Mouse (Mus musculus) spleen, adult 18-20 months (tissue): ENCODE measurements at regions not wholly inside any gene's neighbourhood (a gene's known extent, or its start where the extent isn't known, plus 50 kb on each side); places are given as distances from the start of the nearest gene placed in this dataset.

ENCODE experiments used
- DNase-seq, 2 experiments: peaks; one replicate each; pipeline ENCODE4 v3.0.0; 2022; ENCODE audit warnings: mixed read lengths in 2 of 2

GRCm38 (mm10) chr8:34485346-34485745 lies 373.8 kb upstream of the Gm10131 start:
- no peak for DNase-seq

GRCm38 (mm10) chr8:34484551-34485335 lies 373.2 kb upstream of the Gm10131 start:
- DNase-seq: peak in 1 of 2 experiments; percentile 37

DNA sequence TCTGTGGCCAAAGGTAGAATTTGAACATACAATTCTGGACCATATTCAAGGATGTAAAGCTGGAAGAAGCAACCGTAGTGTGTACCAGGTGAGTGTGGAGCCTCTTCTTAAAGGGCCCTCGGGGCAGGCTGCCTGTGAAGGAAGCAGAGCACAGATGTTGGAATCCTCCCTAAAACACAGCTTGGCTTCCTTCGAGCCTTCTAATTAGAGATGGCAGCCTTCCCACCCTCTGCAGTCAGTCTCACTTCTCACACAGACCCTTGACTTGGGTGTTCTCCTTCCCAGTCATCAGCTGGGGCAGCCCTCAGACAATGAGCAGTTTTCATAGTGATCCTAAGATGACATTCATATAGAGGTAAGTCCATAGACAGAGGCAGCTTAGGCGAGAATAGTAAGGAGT lies 371.7 kb upstream of the Gm10131 start:
- no peak for DNase-seq

DNA sequence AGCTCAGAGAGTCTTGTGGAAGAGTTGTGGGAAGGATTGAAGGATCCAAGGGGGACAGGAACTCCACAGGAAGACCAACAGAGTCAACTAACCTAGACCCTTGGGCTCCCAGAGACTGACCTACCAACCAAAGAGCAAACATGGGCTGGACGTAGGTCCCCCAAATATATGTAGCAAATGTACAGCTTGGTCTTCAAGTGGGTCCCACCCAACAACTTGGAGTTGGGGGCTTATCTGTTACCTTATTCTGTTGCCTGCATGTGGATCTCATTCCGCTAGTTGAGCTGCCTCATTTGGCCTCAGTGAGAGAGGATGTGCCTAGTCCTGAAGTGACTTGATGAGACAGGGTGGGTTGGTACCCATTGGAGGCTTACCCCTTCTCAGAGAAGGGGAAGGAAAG lies 371.1 kb upstream of the Gm10131 start:
- no peak for DNase-seq

DNA sequence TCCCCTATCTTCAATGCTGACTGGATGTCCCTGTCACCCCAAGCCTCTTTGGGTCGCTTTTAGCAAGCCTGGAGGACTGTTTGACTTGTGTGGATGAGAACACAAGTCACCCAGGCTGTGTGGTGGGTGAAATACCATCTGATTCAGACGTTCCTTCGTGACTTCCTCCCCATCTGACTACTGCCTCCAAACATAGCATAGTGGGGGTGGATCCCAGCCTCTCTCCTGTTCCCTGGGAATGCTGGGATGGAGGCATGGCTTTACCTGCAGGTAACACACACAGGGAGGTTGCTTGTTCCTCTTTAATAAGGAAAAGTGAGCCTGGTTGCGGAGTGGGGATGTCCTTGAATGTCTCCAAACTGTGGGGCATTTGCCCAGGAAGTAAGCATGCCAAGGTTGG lies 369.0 kb upstream of the Gm10131 start:
- DNase-seq: no peak

DNA sequence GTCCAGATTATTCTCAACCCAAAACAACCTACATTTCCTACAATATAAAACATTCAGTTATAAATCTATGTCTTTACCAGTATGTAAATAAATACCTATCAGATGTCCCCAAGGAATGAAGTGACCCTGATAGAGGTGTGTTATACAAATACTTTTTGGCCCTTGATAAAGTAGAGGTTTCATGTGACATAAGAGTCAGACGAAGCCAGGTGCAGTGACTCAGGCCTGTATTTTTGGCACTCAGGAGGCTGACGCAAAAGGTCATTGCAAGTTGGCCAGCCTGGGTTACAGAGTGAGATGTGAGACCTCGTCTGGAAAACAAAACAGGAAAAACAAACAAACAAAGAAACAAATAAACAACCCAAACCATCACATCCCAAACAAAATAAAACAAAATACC lies 367.4 kb upstream of the Gm10131 start:
- DNase-seq: no peak

GRCm38 (mm10) chr8:34478465-34478864 lies 366.9 kb upstream of the Gm10131 start:
- DNase-seq: no peak

DNA sequence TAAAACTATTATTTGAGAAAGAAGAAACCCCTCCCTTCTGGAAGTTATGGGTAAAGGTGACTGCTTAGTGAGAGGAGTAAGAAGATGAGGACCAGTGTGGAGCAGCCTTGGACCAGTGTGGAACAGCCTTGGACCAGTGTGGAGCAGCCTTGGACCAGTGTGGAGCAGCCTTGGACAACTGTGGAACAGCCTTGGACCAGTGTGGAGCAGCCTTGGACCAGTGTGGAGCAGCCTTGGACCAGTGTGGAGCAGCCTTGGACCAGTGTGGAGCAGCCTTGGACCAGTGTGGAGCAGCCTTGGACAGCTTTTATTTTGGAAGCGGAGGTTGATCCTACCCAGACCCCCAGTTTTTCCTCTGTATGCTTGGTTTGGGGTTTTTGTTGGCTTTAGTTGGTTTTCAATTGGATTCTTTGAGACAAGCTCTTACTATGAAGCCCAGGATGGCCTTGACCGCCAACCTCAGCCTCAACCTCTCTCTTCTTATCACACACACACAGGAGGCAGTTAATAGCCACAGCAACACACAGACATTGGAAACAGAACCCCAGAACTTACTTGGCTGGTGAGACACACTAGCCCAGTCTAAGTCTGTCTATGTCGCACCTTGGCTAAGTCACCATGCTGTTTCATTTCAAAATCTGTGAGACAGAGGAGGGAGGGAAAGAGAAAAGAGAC lies 364.7 kb upstream of the Gm10131 start:
- no peak for DNase-seq

DNA sequence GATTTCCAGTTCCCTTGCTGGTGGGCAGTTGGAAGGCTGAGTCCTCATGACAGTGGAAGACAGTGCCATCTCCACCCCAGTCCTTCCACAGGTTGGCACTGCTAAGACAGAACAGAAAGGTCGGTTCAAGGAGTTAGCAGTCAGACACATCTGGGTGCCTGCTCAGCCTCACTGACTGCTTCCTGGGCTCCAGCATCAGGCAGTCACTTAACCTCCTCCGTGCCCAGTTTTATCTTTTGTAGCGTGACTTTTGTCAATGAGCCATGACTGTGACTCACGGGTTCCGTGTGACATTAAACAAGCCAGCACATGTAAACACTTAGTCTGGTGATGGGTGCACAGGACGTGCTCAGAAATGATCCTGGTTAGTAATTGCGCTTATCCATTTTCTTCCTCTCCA lies 363.1 kb upstream of the Gm10131 start:
- no peak for DNase-seq

- DNase-seq: no peak
Observed at GRCm38 (mm10) chr8:34473769-34474168, 362.2 kb upstream of the Gm10131 start.

DNA sequence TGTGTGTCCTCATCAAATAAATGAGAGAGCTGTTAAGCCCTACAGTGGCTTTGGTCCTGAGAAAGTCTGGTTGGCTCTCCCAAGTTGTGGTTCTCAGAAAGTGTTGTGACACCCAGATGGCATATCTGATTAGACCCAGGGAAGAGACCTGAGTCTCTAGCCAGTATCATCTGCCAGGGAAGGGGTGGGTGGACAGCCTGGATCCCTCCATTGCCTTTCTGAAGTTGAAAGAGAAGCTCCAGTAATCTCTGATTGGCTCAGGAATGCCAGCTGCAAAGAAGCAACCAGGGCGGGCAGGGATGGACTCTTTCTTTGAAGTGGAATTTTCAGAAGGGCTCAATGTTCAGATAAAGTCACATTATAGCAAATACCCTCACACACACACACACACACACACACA lies 361.8 kb upstream of the Gm10131 start:
- DNase-seq: no peak

GRCm38 (mm10) chr8:34472846-34473245 lies 361.3 kb upstream of the Gm10131 start:
- DNase-seq: no peak

GRCm38 (mm10) chr8:34472434-34472833 lies 360.9 kb upstream of the Gm10131 start:
- DNase-seq: no peak

DNA sequence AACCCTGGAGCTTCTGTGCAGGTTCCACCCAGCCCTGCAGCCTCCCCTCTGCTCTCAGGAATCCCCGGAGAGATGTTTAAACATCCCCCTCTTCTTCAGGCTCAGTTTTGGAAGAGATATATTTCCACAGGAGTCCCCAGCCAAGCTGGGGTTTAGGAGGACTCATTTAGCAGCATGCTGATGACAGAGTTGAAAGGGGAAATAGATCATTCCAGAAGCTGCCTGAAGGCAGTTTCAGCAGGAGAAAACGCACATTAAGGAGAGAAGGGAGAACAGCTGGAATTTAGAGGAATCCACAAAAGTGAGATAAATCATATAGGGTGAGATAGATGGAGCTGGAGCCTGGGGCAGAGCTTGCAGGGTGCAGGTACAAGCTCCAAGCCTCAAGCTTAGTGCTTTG lies 357.6 kb upstream of the Gm10131 start:
- no peak for DNase-seq

DNA sequence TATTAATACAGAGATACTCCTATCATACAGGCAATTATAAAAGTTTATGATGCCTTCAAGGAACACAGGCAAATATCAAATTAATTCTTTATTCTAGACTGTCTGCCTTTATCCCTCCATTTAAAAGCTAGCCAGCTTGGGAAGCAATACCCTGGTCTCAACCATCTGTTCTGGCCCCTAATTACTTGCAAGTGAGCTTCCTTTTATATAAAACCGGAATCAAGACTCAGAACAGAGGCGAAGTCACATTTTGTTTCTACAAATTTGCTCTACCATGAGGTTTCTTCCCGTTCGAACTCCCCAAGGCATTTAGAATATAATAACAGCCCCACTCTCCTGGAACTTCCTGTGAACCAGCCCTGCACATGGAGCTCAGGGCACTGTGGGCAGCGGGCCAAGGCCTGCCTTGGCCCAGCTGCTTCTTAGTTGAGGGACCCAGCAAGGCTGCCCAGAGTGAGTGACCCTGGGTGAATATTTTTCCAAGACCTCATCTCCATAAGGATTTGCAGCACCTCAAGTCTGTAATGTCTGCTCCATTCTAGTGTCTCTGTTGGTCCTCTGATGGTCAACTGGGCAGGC lies 355.3 kb upstream of the Gm10131 start:
- no peak for DNase-seq

- DNase-seq: no peak
Observed at GRCm38 (mm10) chr8:34465398-34465797, 353.9 kb upstream of the Gm10131 start.

GRCm38 (mm10) chr8:34462262-34462661 lies 350.7 kb upstream of the Gm10131 start:
- DNase-seq: no peak

GRCm38 (mm10) chr8:34458300-34458699 lies 346.8 kb upstream of the Gm10131 start:
- no peak for DNase-seq

DNA sequence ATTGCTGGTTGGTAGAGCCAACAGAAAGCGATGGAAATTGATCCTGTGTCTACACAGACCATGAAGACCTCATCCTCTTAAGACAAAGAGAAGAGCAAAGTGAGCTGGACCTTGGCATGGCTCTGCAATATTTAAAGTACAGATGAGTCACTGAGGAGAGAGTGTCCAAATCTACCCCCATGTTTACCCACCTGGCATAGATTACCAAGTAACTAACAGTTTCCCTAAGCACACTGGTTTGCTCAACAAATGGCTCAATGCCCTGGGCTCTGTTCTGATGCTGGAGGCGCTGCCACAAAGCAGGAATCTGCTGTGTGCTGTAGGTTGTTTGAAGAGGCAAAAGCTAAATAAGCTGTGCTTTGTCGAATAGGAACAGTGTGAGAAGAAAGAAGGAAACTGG lies 345.0 kb upstream of the Gm10131 start:
- DNase-seq: no peak

DNA sequence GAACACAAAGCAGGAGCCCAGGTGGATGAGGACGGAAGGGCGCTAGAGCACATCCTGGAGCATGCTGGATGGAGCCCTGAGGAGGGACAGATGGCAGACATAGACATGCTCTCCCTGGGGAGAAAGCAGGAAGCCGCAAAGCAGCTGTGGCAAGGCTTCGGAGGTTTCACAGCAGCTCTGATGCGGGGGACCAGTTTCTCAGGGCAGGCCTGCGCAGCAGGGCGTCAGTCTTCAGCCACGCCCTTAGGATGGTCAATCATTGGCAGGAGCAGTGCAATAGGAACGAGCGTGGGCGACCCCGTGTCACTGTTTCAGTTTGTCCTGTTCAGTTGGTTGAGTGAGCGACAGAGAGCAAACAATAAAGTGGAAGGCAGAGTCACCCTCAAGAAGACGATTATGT lies 343.8 kb upstream of the Gm10131 start:
- peak; percentile 4 to 14 for DNase-seq

DNA sequence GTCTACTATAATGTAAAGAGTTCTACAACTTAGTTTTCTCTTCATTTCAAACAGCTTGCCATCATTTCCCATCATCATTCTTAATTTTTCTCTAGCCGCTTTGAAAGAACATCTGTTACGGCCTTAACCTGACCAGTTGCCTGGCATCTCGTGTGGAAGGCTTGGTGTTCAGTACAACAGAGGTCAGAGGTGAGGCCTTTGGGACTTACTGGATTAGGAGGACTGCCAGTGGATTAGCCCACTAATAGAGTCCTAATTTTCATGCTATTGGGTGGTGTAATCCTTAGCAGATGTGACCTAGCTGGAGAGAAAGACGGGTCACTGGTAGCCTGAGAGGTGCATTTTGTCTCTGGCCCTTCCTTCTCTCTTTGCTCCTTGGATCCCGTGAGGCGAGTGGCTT lies 341.3 kb upstream of the Gm10131 start:
- no peak for DNase-seq

GRCm38 (mm10) chr8:34451211-34452000 lies 339.9 kb upstream of the Gm10131 start:
- DNase-seq: no peak

DNA sequence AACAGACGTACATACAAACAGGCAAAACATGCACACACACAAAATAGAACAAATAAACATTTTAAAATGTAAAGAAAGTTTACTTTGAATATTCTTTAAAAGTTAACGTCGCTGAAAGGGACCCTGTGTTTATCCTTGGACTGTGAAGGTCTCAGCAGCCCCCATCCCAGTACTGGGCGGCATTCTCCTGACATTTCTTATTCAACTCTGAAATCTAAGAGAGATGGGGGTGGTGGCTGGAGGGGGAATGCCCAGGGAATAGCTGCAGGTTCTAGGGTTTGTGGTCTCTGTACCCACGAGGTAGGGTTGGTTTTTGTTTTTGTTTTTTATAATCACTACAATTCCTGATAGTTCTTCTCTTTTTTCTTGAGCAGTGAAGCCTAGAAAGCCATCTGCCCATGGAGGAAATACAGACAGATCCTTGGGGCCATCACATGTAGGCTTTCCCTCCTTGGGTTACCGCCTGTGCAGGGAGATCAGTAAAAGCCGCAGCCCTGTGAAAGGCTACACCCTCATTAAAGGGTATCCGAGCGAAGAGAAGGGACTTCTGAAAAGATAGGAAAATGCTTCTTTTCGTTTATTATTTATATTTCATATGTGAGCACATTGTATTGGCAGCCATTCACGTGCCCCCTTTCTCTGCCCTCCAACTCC lies 338.0 kb upstream of the Gm10131 start:
- no peak for DNase-seq
